Mouse (Mus musculus): ENCODE results near the gene Ppl.

DNA sequence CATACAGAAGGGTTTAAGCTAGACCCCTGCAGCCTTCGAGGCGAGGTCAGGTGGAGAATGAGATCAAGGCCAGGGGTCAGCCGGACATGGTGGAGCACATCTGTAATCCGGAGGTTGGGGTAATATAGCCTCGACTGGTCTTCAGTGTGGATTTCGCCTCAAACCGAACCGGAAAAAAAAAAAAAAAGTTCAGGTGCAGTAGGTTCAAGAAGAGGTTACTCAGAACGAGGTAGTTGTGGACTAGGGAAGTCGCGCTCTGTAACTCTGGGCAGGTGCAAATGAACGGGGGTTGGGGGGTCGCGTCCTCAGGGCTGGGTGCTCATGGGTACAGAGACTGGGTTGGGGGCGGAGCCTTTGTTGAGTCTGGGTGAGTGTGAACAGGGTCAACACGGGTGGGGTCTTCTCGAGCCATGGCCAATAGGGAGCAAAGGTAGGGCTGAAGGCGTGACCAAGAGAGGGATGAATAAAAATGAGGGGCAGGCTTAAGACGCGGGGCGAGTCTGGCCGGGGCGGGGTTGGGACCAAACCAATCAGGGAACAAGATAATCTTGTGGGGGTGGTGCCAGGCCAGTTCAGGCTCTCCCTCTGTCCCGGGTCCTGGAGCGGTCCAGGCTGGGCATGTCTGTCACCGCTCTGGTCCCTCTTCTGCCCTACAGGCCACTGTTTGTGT lies 14.3 kb upstream of the Ppl start:
- TF ChIP-seq POLR2A (IDR thresholded peaks at IDR 0.05; ENCODE audit: low read depth, low read length) (no peak), CTCF (IDR thresholded peaks at IDR 0.05; ENCODE audit: extremely low read depth, insufficient read depth, insufficient read length, insufficient replicate concordance) (no peak)

Measured in spleen, adult 2 months (tissue).